In genomic region chr4:125066490-125067370, GRCm38 (mm10) we compare ENCODE assay signal across 8 mouse cellular contexts. TPM values are rescaled to one million over a fixed set of nuclear protein-coding genes. Genes with fewer than 3 reads are reported as not detected.
DNase-seq lines count a peak whose midpoint lies in the region; ATAC-seq lines count a peak whose summit lies in the region.

TSS of gene Snip1 (plus strand) at chr4:125066672.

- H3K4me1 ChIP-seq in embryonic facial prominence, embryonic 14.5 days (ENCODE audit: control insufficient read depth, insufficient read depth, low read length) = peaks cover 9% of the 10 kb centered on the region
- peaks cover 8% of the 10 kb centered on the region for H3K4me1 ChIP-seq in kidney, embryonic 14.5 days (ENCODE audit: control insufficient read depth, insufficient read depth, low read length)
- peaks cover 23% of the 10 kb centered on the region for H3K4me1 ChIP-seq in limb, embryonic 15.5 days

- ATAC-seq in embryonic facial prominence, embryonic 14.5 days (ENCODE audit: low read depth) = peak; percentile 95
- peak; percentile 93 for ATAC-seq in kidney, embryonic 14.5 days (ENCODE audit: low FRiP score, low TSS enrichment)
- peak; percentile 87 for ATAC-seq in limb, embryonic 15.5 days (ENCODE audit: insufficient number of reproducible peaks, low FRiP score, low TSS enrichment, low read depth)

- peak within 1 kb of the TSS; percentile 93 for H3K4me2 ChIP-seq in embryonic facial prominence, embryonic 14.5 days (ENCODE audit: low read depth, low read length)
- peak within 1 kb of the TSS; percentile 71 for H3K4me2 ChIP-seq in kidney, embryonic 14.5 days (replicated peaks; ENCODE audit: low read depth, low read length)
- H3K4me2 ChIP-seq in limb, embryonic 15.5 days = peak within 1 kb of the TSS; percentile 69

- peak within 1 kb of the TSS; percentile 97 for H3K4me3 ChIP-seq in embryonic facial prominence, embryonic 14.5 days (ENCODE audit: low read depth, low read length)
- H3K4me3 ChIP-seq in kidney, embryonic 14.5 days (ENCODE audit: low read length) = peak within 1 kb of the TSS; percentile 96
- peak within 1 kb of the TSS; percentile 92 for H3K4me3 ChIP-seq in limb, embryonic 15.5 days

- peak; percentile 93 for DNase-seq in 3T3-L1 (ENCODE audit: low read depth, low spot score)
- peak; percentile 84 to 90 for DNase-seq in adrenal gland, postnatal 4 days (ENCODE audit: low spot score in 2 of 2)
- peak; percentile 97 for DNase-seq in embryonic facial prominence, embryonic 14.5 days (ENCODE audit: low spot score)
- DNase-seq in heart, adult 9 months (ENCODE audit: low spot score in 2 of 2) = peak; percentile 94
- peak; percentile 57 to 81 for DNase-seq in monocyte, adult 2 months (ENCODE audit: low read depth in 1 of 2, low spot score in 2 of 2)
- DNase-seq in spleen, postnatal 36 days (ENCODE audit: low spot score in 2 of 2) = peak; percentile 94 to 95

- 1% methylated on average over 66 of the region's 78 CpGs for WGBS in embryonic facial prominence, embryonic 14.5 days
- under 1% methylated on average over 78 of the region's 78 CpGs for WGBS in kidney, embryonic 14.5 days
- under 1% methylated on average over 77 of the region's 78 CpGs for WGBS in limb, embryonic 15.5 days

- peaks cover 35% of the 10 kb centered on the region for H3K36me3 ChIP-seq in embryonic facial prominence, embryonic 14.5 days (ENCODE audit: control insufficient read depth, insufficient read depth, low read length)
- H3K36me3 ChIP-seq in kidney, embryonic 14.5 days (ENCODE audit: control insufficient read depth, insufficient read depth, low read length) = peaks cover 35% of the 10 kb centered on the region
- H3K36me3 ChIP-seq in limb, embryonic 15.5 days = peaks cover 31% of the 10 kb centered on the region

- H3K9me3 ChIP-seq in embryonic facial prominence, embryonic 14.5 days (ENCODE audit: control insufficient read depth, low read length) = no peaks in the 10 kb centered on the region
- no peaks in the 10 kb centered on the region for H3K9me3 ChIP-seq in kidney, embryonic 14.5 days (ENCODE audit: control insufficient read depth, low read length)
- H3K9me3 ChIP-seq in limb, embryonic 15.5 days = no peaks in the 10 kb centered on the region

- H3K27ac ChIP-seq in embryonic facial prominence, embryonic 14.5 days (replicated peaks; ENCODE audit: low read depth, low read length) = peak within 1 kb of the TSS; percentile 76
- H3K27ac ChIP-seq in kidney, embryonic 14.5 days (ENCODE audit: low read depth, low read length) = peak within 1 kb of the TSS; percentile 63; the same call in 1 of the 2 replicates
- peak within 1 kb of the TSS; percentile 72 for H3K27ac ChIP-seq in limb, embryonic 15.5 days

- H3K9ac ChIP-seq in embryonic facial prominence, embryonic 14.5 days (ENCODE audit: low read depth, low read length) = peak within 1 kb of the TSS; percentile 91
- peak within 1 kb of the TSS; percentile 90 for H3K9ac ChIP-seq in kidney, embryonic 14.5 days (ENCODE audit: low read depth, low read length)
- H3K9ac ChIP-seq in limb, embryonic 15.5 days = peak within 1 kb of the TSS; percentile 79

- H3K27me3 ChIP-seq in embryonic facial prominence, embryonic 14.5 days (replicated peaks; ENCODE audit: control insufficient read depth, insufficient read depth, low read length) = no peaks in the 10 kb centered on the region
- no peaks in the 10 kb centered on the region for H3K27me3 ChIP-seq in kidney, embryonic 14.5 days (ENCODE audit: control insufficient read depth, insufficient read depth, low read length)
- H3K27me3 ChIP-seq in limb, embryonic 15.5 days = 0 out of 2 replicates have a peak, but pooled peaks cover 5% of the 10 kb centered on the region

RNA-seq across cellular contexts. Expression of gene Snip1, which starts in this region (rescaled TPM):
- total RNA-seq in adrenal gland, postnatal 4 days (2021) = 10 to 100 TPM; 21.2 to 22.2 TPM
- polyA plus RNA-seq in embryonic facial prominence, embryonic 14.5 days (2014; fragmentation: Nextera tagmentation; extraction: Ambion mirVana) = 26.2 and 29.9 TPM in 2 replicates
- polyA plus RNA-seq in kidney, embryonic 14.5 days (2014; fragmentation: Nextera tagmentation; extraction: Ambion mirVana) = 30.6 and 36.9 TPM in 2 replicates
- 30.5 and 31.0 TPM in 2 replicates for polyA plus RNA-seq in limb, embryonic 15.5 days (2015; fragmentation: Nextera tagmentation; extraction: Ambion mirVana)

Comparison
In these comparisons a context has a peak if more than half of its experiments do, and no peak if none do; other contexts are left out.
1. Peak in every context shown above with its lines: DNase-seq, ATAC-seq, H3K4me3 ChIP-seq and H3K27ac ChIP-seq.